In genomic region chr5:130003229-130003628, GRCm38 (mm10) we compare ENCODE assay signal across 7 mouse cellular contexts. TPM values are rescaled to one million over a fixed set of nuclear protein-coding genes. Genes with fewer than 3 reads are reported as not detected.
DNase-seq lines count a peak whose midpoint lies in the region; ATAC-seq and TF ChIP-seq lines count a peak whose summit lies in the region.

No protein-coding gene starts in this region.

- no peaks in the 10 kb centered on the region for H3K27me3 ChIP-seq in spleen, adult 2 months (ENCODE audit: control insufficient read depth, insufficient read depth, low read length)
- H3K27me3 ChIP-seq in forebrain, postnatal 0 days (ENCODE audit: insufficient read depth, low read length), result no peaks in the 10 kb centered on the region
- H3K27me3 ChIP-seq in liver, embryonic 15.5 days, result no peaks in the 10 kb centered on the region

- DNase-seq in spleen, adult 2 months (ENCODE audit: low read depth in 1 of 2, low spot score in 2 of 2), result no peak
- DNase-seq in spleen, postnatal 10 days (ENCODE audit: low spot score in 2 of 2), result no peak
- no peak for DNase-seq in forebrain, postnatal 0 days
- DNase-seq in right cerebral cortex, postnatal 36 days (ENCODE audit: low spot score in 2 of 2), result no peak
- no peak for DNase-seq in ovary, postnatal 10 days (ENCODE audit: low spot score)
- no peak for DNase-seq in left cerebral cortex, postnatal 14 days (ENCODE audit: low spot score in 2 of 2)

- 0 out of 2 replicates have a peak overlapping the region, but pooled peaks have one; percentile 69 for H3K9ac ChIP-seq in forebrain, postnatal 0 days
- H3K9ac ChIP-seq in liver, embryonic 15.5 days, result peak overlapping the region; percentile 74

- H3K4me1 ChIP-seq in spleen, adult 2 months (ENCODE audit: control insufficient read depth, insufficient read depth, insufficient read length), result peaks cover 8% of the 10 kb centered on the region; the same call in 1 of the 2 replicates
- peaks cover 9% of the 10 kb centered on the region; the same call in 1 of the 2 replicates for H3K4me1 ChIP-seq in forebrain, postnatal 0 days (ENCODE audit: insufficient read depth)
- peaks cover 35% of the 10 kb centered on the region for H3K4me1 ChIP-seq in liver, embryonic 15.5 days (replicated peaks)

- no peaks in the 10 kb centered on the region for H3K9me3 ChIP-seq in forebrain, postnatal 0 days (ENCODE audit: low read length)
- H3K9me3 ChIP-seq in liver, embryonic 15.5 days (replicated peaks), result no peaks in the 10 kb centered on the region

- TF ChIP-seq POLR2A in spleen, adult 2 months (IDR thresholded peaks at IDR 0.05; ENCODE audit: low read depth, low read length), result no peak

- no peaks in the 10 kb centered on the region; the same call in 1 of the 2 replicates for H3K36me3 ChIP-seq in spleen, adult 2 months (ENCODE audit: control insufficient read depth, insufficient read depth, low read length)
- H3K36me3 ChIP-seq in forebrain, postnatal 0 days (ENCODE audit: insufficient read depth), result no peaks in the 10 kb centered on the region
- peaks cover 6% of the 10 kb centered on the region; the same call in 1 of the 2 replicates for H3K36me3 ChIP-seq in liver, embryonic 15.5 days (replicated peaks)

- no peak for ATAC-seq in forebrain, postnatal 0 days
- no peak for ATAC-seq in liver, embryonic 15.5 days (ENCODE audit: insufficient read depth)

- peak overlapping the region; percentile 99; the same call in 1 of the 2 replicates for H3K4me3 ChIP-seq in spleen, adult 2 months (ENCODE audit: extremely low read depth, insufficient read depth, insufficient read length)
- H3K4me3 ChIP-seq in forebrain, postnatal 0 days (ENCODE audit: low read depth, low read length), result peak overlapping the region; percentile 60; the same call in 1 of the 2 replicates
- peak overlapping the region; percentile 68 for H3K4me3 ChIP-seq in liver, embryonic 15.5 days (replicated peaks)

- peak overlapping the region; percentile 91 for H3K27ac ChIP-seq in spleen, adult 2 months (ENCODE audit: insufficient read depth, low read length)
- no peak overlapping the region for H3K27ac ChIP-seq in forebrain, postnatal 0 days (ENCODE audit: low read depth, low read length)
- peak overlapping the region; percentile 70 for H3K27ac ChIP-seq in liver, embryonic 15.5 days (replicated peaks)

- TF ChIP-seq CTCF in spleen, adult 2 months (IDR thresholded peaks at IDR 0.05; ENCODE audit: extremely low read depth, insufficient read depth, insufficient read length, insufficient replicate concordance), result no peak
- TF ChIP-seq CTCF in forebrain, postnatal 0 days (IDR thresholded peaks at IDR 0.05; ENCODE audit: low read depth), result no peak

- peak overlapping the region; percentile 90 for H3K4me2 ChIP-seq in forebrain, postnatal 0 days (ENCODE audit: low read depth)
- H3K4me2 ChIP-seq in liver, embryonic 15.5 days, result peak overlapping the region; percentile 88

- intact Hi-C loops in left cerebral cortex, postnatal 14 days (cut with DNase I), result loop anchor here (5.0 kb wide), 1 partner anchor 34 kb away; no protein-coding TSS in a partner anchor

- 67% methylated on average over 7 of the region's 7 CpGs for WGBS in spleen, adult 2 months
- 79% methylated on average over 7 of the region's 7 CpGs for WGBS in forebrain, postnatal 0 days
- 39% methylated on average over 7 of the region's 7 CpGs for WGBS in liver, embryonic 15.5 days (ENCODE audit: insufficient replicate concordance)

RNA-seq across cellular contexts. Expression of gene Gusb, which starts 0.4 kb away (rescaled TPM):
- 39.9 and 46.2 TPM in 2 replicates for polyA plus RNA-seq in spleen, adult 2 months (2012; rRNA removed)
- 17.2 and 19.9 TPM in 2 replicates for total RNA-seq in forebrain, postnatal 0 days (2014; rRNA removed)
- 27.7 and 29.3 TPM in 2 replicates for polyA plus RNA-seq in forebrain, postnatal 0 days (2015; fragmentation: Nextera tagmentation; extraction: Ambion mirVana)
- polyA plus RNA-seq in liver, embryonic 15.5 days (2015; fragmentation: Nextera tagmentation; extraction: Ambion mirVana), result 32.5 and 34.1 TPM in 2 replicates
- 10 to 100 TPM; 12.4 to 12.9 TPM for total RNA-seq in left cerebral cortex, postnatal 14 days (2021)

RNA-seq across cellular contexts. Expression of gene Asl, which starts 25.8 kb away (rescaled TPM):
- polyA plus RNA-seq in spleen, adult 2 months (2012; rRNA removed), result 18.0 and 22.4 TPM in 2 replicates
- 28.7 and 33.2 TPM in 2 replicates for total RNA-seq in forebrain, postnatal 0 days (2014; rRNA removed)
- 32.5 and 39.3 TPM in 2 replicates for polyA plus RNA-seq in forebrain, postnatal 0 days (2015; fragmentation: Nextera tagmentation; extraction: Ambion mirVana)
- 53.1 and 57.8 TPM in 2 replicates for polyA plus RNA-seq in liver, embryonic 15.5 days (2015; fragmentation: Nextera tagmentation; extraction: Ambion mirVana)
- 10 to 100 TPM; 14.7 to 19.8 TPM for total RNA-seq in left cerebral cortex, postnatal 14 days (2021)

RNA-seq across cellular contexts. Expression of gene Crcp, which starts 25.9 kb away (rescaled TPM):
- 7.1 and 9.8 TPM in 2 replicates for polyA plus RNA-seq in spleen, adult 2 months (2012; rRNA removed)
- 63.2 and 69.1 TPM in 2 replicates for total RNA-seq in forebrain, postnatal 0 days (2014; rRNA removed)
- polyA plus RNA-seq in forebrain, postnatal 0 days (2015; fragmentation: Nextera tagmentation; extraction: Ambion mirVana), result 87.1 and 91.2 TPM in 2 replicates
- polyA plus RNA-seq in liver, embryonic 15.5 days (2015; fragmentation: Nextera tagmentation; extraction: Ambion mirVana), result 23.1 and 24.0 TPM in 2 replicates
- total RNA-seq in left cerebral cortex, postnatal 14 days (2021), result 10 to 100 TPM; 30.1 to 33.7 TPM
